Mouse (Mus musculus): ENCODE results near the gene Tbc1d17. TPM values are rescaled to one million over a fixed set of nuclear protein-coding genes. Genes with fewer than 3 reads are reported as not detected.

Tbc1d17 gene
- polyA plus RNA-seq, 1 experiment from 2014 or later: 39.6 TPM

- 65% methylated on average over 9 of the region's 9 CpGs for WGBS (ENCODE audit: insufficient replicate concordance)
- Histone ChIP-seq H3K4me3 (peak overlapping the region; percentile 81), H3K9ac (no peak overlapping the region; the same call in 1 of the 2 replicates), H3K4me1 (peaks cover 62% of the 10 kb centered on the region), H3K9me3 (replicated peaks) (no peaks in the 10 kb centered on the region), H3K27ac (no peak overlapping the region), H3K36me3 (peaks cover 36% of the 10 kb centered on the region), H3K27me3 (replicated peaks) (no peaks in the 10 kb centered on the region), H3K4me2 (peak overlapping the region; percentile 92)
- ATAC-seq: no peak
Measured at GRCm38 (mm10) chr7:44867802-44868201, 18.9 kb upstream of the Tbc1d17 start.

GRCm38 (mm10) chr7:44867010-44867702, 18.3 kb upstream of the Tbc1d17 start:
- ATAC-seq: no peak
- Histone ChIP-seq H3K27ac (peak overlapping the region; percentile 22; the same call in 1 of the 2 replicates), H3K4me1 (peaks cover 57% of the 10 kb centered on the region), H3K9me3 (replicated peaks) (no peaks in the 10 kb centered on the region), H3K4me3 (no peak overlapping the region; the same call in 1 of the 2 replicates), H3K36me3 (peaks cover 42% of the 10 kb centered on the region), H3K4me2 (peak overlapping the region; percentile 92), H3K9ac (no peak overlapping the region), H3K27me3 (replicated peaks) (no peaks in the 10 kb centered on the region)
- 76% methylated on average over 19 of the region's 19 CpGs for WGBS (ENCODE audit: insufficient replicate concordance)

GRCm38 (mm10) chr7:44866276-44867009, 17.6 kb upstream of the Tbc1d17 start:
- 56% methylated on average over 15 of the region's 15 CpGs for WGBS (ENCODE audit: insufficient replicate concordance)
- Histone ChIP-seq H3K9ac (peak overlapping the region; percentile 22; the same call in 1 of the 2 replicates), H3K4me2 (peak overlapping the region; percentile 92), H3K27me3 (replicated peaks) (no peaks in the 10 kb centered on the region), H3K27ac (peak overlapping the region; percentile 61; the same call in 1 of the 2 replicates), H3K4me3 (no peak overlapping the region), H3K9me3 (replicated peaks) (no peaks in the 10 kb centered on the region), H3K4me1 (peaks cover 57% of the 10 kb centered on the region), H3K36me3 (peaks cover 49% of the 10 kb centered on the region)
- ATAC-seq: no peak

- no peak for ATAC-seq
- Histone ChIP-seq H3K27ac (no peak overlapping the region), H3K36me3 (peaks cover 60% of the 10 kb centered on the region), H3K9me3 (replicated peaks) (no peaks in the 10 kb centered on the region), H3K27me3 (replicated peaks) (no peaks in the 10 kb centered on the region), H3K9ac (no peak overlapping the region), H3K4me2 (no peak overlapping the region), H3K4me1 (peaks cover 61% of the 10 kb centered on the region), H3K4me3 (no peak overlapping the region)
- WGBS (ENCODE audit: insufficient replicate concordance): 83% methylated on average over 24 of the region's 24 CpGs
Measured at GRCm38 (mm10) chr7:44864595-44865542, 16.0 kb upstream of the Tbc1d17 start.

GRCm38 (mm10) chr7:44863982-44864494, 15.2 kb upstream of the Tbc1d17 start:
- Histone ChIP-seq H3K4me3 (no peak overlapping the region), H3K9ac (no peak overlapping the region), H3K36me3 (peaks cover 66% of the 10 kb centered on the region), H3K27ac (no peak overlapping the region), H3K4me2 (no peak overlapping the region), H3K9me3 (replicated peaks) (no peaks in the 10 kb centered on the region), H3K4me1 (peaks cover 65% of the 10 kb centered on the region), H3K27me3 (replicated peaks) (no peaks in the 10 kb centered on the region)
- no peak for ATAC-seq
- WGBS (ENCODE audit: insufficient replicate concordance): 87% methylated on average over 11 of the region's 11 CpGs

- H3K9me3 ChIP-seq (replicated peaks): no peaks in the 10 kb centered on the region
- no peaks in the 10 kb centered on the region for H3K27me3 ChIP-seq (replicated peaks)
- 86% methylated on average over 14 of the region's 14 CpGs for WGBS (ENCODE audit: insufficient replicate concordance)
- no peak for ATAC-seq
- no peak overlapping the region for H3K4me3 ChIP-seq
- H3K27ac ChIP-seq: no peak overlapping the region
- peaks cover 71% of the 10 kb centered on the region for H3K36me3 ChIP-seq
- H3K4me1 ChIP-seq: peaks cover 63% of the 10 kb centered on the region
- H3K9ac ChIP-seq: no peak overlapping the region
- no peak overlapping the region for H3K4me2 ChIP-seq
Measured at GRCm38 (mm10) chr7:44863210-44863609, 14.3 kb upstream of the Tbc1d17 start.

- Histone ChIP-seq H3K4me2 (no peak overlapping the region), H3K4me3 (no peak overlapping the region), H3K27me3 (replicated peaks) (no peaks in the 10 kb centered on the region), H3K9ac (no peak overlapping the region), H3K4me1 (peaks cover 62% of the 10 kb centered on the region), H3K9me3 (replicated peaks) (no peaks in the 10 kb centered on the region), H3K36me3 (peaks cover 71% of the 10 kb centered on the region), H3K27ac (no peak overlapping the region)
- ATAC-seq: no peak
- 88% methylated on average over 8 of the region's 8 CpGs for WGBS (ENCODE audit: insufficient replicate concordance)
Measured at GRCm38 (mm10) chr7:44862434-44862833, 13.6 kb upstream of the Tbc1d17 start.

GRCm38 (mm10) chr7:44861429-44861816, 12.5 kb upstream of the Tbc1d17 start:
- no peak overlapping the region for H3K4me3 ChIP-seq
- H3K36me3 ChIP-seq: peaks cover 70% of the 10 kb centered on the region
- H3K9me3 ChIP-seq (replicated peaks): no peaks in the 10 kb centered on the region
- H3K27me3 ChIP-seq (replicated peaks): no peaks in the 10 kb centered on the region
- H3K9ac ChIP-seq: no peak overlapping the region
- peaks cover 55% of the 10 kb centered on the region for H3K4me1 ChIP-seq
- 81% methylated on average over 14 of the region's 14 CpGs for WGBS (ENCODE audit: insufficient replicate concordance)
- no peak for ATAC-seq
- no peak overlapping the region for H3K27ac ChIP-seq
- no peak overlapping the region for H3K4me2 ChIP-seq

GRCm38 (mm10) chr7:44860576-44861428, 11.9 kb upstream of the Tbc1d17 start:
- Histone ChIP-seq H3K9ac (0 out of 2 replicates have a peak overlapping the region, but pooled peaks have one; percentile 2), H3K4me1 (peaks cover 55% of the 10 kb centered on the region), H3K9me3 (replicated peaks) (no peaks in the 10 kb centered on the region), H3K27me3 (replicated peaks) (no peaks in the 10 kb centered on the region), H3K36me3 (peaks cover 65% of the 10 kb centered on the region), H3K4me3 (no peak overlapping the region), H3K27ac (no peak overlapping the region), H3K4me2 (no peak overlapping the region)
- 0 out of 2 replicates have a peak, but pooled peaks have one; percentile 22 for ATAC-seq
- 54% methylated on average over 22 of the region's 22 CpGs for WGBS (ENCODE audit: insufficient replicate concordance)

- Histone ChIP-seq H3K9ac (no peak overlapping the region), H3K4me3 (no peak overlapping the region), H3K9me3 (replicated peaks) (no peaks in the 10 kb centered on the region), H3K4me1 (peaks cover 55% of the 10 kb centered on the region), H3K27me3 (replicated peaks) (no peaks in the 10 kb centered on the region), H3K27ac (no peak overlapping the region), H3K36me3 (peaks cover 56% of the 10 kb centered on the region), H3K4me2 (no peak overlapping the region)
- ATAC-seq: no peak
- 80% methylated on average over 11 of the region's 11 CpGs for WGBS (ENCODE audit: insufficient replicate concordance)
Measured at GRCm38 (mm10) chr7:44859896-44860295, 11.0 kb upstream of the Tbc1d17 start.

- peak overlapping the region; percentile 97 for H3K27ac ChIP-seq
- H3K9me3 ChIP-seq (replicated peaks): no peaks in the 10 kb centered on the region
- peaks cover 68% of the 10 kb centered on the region for H3K4me1 ChIP-seq
- peak overlapping the region; percentile 89 for H3K4me2 ChIP-seq
- 20% methylated on average over 8 of the region's 8 CpGs for WGBS (ENCODE audit: insufficient replicate concordance)
- H3K4me3 ChIP-seq: peak overlapping the region; percentile 86
- no peaks in the 10 kb centered on the region for H3K27me3 ChIP-seq (replicated peaks)
- peaks cover 41% of the 10 kb centered on the region for H3K36me3 ChIP-seq
- peak overlapping the region; percentile 90 for H3K9ac ChIP-seq
- ATAC-seq: 0 out of 2 replicates have a peak, but pooled peaks have one; percentile 8
Measured at GRCm38 (mm10) chr7:44857905-44858304, 9.0 kb upstream of the Tbc1d17 start.

Measured in liver, embryonic 12.5 days (tissue).